Mouse (Mus musculus) C2C12 (cell line): ENCODE data around the gene Lrrc75b.

Experiments
- CTCF ChIP-seq: IDR thresholded peaks from one replicate; pipeline ENCODE4 v1.5.1; 2011; ENCODE audit not compliant: control insufficient read depth, insufficient read depth, insufficient read length
- MAX ChIP-seq: IDR thresholded peaks from one replicate; pipeline ENCODE4 v1.6.1; 2011; ENCODE audit warnings: mild to moderate bottlenecking, control low read depth

DNA sequence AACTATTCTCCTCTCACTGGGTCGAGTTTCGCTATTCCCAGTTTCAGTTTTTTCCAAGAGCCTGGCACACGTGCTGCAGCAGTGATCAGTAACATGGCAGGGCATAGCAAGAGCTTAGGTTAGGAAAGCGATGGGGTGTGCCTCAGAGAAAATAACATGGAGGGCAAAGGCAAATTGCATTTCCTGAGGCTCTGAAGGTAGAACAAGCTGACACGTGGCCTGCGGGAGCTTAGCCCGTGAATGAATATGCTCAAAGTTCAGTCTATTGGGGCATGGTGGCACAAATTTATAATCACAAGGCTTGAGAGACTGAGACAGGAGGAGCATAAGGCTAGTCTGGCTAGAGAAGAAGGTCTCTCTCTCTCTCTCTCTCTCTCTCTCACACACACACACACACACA is 47.3 kb downstream of the Lrrc75b start:
- TF ChIP-seq MAX (no peak), CTCF (no peak)
